Mouse (Mus musculus): ENCODE data around the gene Tmem273.

Tmem273 gene

GRCm38 (mm10) chr14:32858941-32859510 is 73.3 kb downstream of the Tmem273 start:
- no peak for DNase-seq (ENCODE audit: inconsistent age in 2 of 2, low spot score in 1 of 2)

- DNase-seq (ENCODE audit: inconsistent age in 2 of 2, low spot score in 1 of 2): peak; percentile 46 to 60
Observed at GRCm38 (mm10) chr14:32859831-32860569, 74.2 kb downstream of the Tmem273 start.

- no peak for DNase-seq (ENCODE audit: inconsistent age in 2 of 2, low spot score in 1 of 2)
Observed at GRCm38 (mm10) chr14:32861149-32861581, 75.4 kb downstream of the Tmem273 start.

GRCm38 (mm10) chr14:32861656-32862055 is 75.9 kb downstream of the Tmem273 start:
- no peak for DNase-seq (ENCODE audit: inconsistent age in 2 of 2, low spot score in 1 of 2)

- DNase-seq (ENCODE audit: inconsistent age in 2 of 2, low spot score in 1 of 2): no peak
Observed at GRCm38 (mm10) chr14:32865331-32865730, 79.6 kb downstream of the Tmem273 start.

Data from adrenal gland, adult (tissue).